Mouse (Mus musculus) spleen, postnatal 10 days (tissue): Measurements from ENCODE around the gene Ankrd34c.

Experiments
- DNase-seq, 2 experiments: peaks; one replicate each; pipeline ENCODE4 v3.0.0; 2021 to 2022; ENCODE audit warnings: low spot score in 2 of 2

Gene Ankrd34c

DNA sequence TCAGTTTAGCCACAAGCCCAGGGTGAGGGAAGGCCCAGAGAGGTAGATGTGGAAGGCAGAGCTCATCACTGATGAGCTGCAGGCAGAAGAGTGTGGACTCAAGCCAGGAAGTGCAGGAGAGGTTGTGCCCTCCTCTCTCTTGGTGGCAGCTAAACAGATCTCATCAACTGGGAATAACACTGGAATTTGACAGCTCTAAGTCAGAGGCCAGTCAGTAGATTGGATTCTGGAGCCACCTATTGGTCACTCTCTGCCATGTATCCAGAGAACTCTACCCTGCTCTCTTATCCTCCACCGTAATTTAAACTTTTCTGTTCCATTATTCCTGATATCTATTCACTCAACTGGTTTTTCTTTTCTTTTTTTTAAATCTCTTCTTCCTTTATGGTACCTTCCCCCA, 59.3 kb downstream of the Ankrd34c start:
- no peak for DNase-seq
